Mouse (Mus musculus) kidney, postnatal 25 days (tissue): Measurements from ENCODE around the gene Adamts4.
A peak's percentile ranks its signal among the peaks of the same experiment; 100 is the strongest.
"Not testable (repeated sequence)": the region's sequence is repeated elsewhere in the genome, so short reads cannot be mapped to it uniquely, and the experiment has no call there.

Experiments used
- DNase-seq, 2 experiments: peaks; one replicate each; pipeline ENCODE4 v3.0.0; 2021; ENCODE audit warnings: mixed read lengths in 2 of 2

Adamts4 gene

DNA sequence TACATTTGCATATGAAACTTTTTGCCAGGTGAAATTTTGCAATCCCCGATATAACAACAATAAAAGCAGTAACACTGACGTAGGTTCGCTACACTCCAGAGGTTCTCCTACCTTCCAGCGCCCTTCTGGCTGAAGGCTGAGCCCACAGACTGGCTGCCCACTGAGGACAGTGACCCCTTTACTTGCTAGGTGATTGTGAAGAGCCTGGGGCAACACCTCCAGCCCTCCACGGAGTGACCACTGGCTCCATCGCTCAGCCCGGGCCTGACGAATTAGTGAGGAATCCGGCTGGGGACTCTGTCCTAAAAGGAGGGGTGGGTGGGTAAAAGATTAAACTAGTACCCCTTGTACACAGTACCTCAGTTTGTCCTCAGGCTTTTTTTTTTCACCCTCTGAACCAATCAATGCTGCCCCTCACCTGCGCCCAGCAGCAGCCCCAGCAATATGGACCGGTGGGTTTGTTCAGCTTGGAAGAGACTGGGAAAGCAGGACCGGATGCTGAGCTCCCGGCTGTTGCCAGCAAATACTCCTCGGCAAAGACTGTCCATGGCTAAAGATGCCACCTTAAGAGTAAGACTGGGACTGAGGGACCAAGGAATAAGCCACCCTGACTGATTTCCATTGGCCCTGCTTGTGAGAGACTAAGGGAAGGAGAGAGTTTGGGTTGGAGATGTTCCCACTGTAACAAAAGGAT is 28.9 kb downstream of the Adamts4 start:
- no peak for DNase-seq

DNA sequence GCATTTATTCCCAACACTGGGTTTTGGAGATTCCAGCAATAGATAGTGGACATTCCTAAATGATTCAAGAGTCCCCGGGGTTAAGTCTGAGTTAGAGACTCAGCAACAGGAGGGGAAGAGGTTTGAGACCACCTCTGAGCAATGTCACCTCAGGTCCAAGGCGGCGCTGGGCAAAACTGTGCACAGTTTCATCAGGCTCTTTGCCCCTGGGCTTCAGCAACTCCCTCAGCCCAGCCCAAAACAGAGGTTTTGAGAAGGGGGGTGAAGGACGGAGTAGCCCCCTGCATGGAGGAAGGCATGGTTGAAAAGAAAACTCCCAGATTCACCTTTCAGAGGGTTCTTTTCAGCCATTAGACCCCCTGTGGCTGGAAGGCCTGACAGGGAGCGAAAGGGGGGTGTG is 29.5 kb downstream of the Adamts4 start:
- peak in 1 of 2 experiments; percentile 23 for DNase-seq

DNA sequence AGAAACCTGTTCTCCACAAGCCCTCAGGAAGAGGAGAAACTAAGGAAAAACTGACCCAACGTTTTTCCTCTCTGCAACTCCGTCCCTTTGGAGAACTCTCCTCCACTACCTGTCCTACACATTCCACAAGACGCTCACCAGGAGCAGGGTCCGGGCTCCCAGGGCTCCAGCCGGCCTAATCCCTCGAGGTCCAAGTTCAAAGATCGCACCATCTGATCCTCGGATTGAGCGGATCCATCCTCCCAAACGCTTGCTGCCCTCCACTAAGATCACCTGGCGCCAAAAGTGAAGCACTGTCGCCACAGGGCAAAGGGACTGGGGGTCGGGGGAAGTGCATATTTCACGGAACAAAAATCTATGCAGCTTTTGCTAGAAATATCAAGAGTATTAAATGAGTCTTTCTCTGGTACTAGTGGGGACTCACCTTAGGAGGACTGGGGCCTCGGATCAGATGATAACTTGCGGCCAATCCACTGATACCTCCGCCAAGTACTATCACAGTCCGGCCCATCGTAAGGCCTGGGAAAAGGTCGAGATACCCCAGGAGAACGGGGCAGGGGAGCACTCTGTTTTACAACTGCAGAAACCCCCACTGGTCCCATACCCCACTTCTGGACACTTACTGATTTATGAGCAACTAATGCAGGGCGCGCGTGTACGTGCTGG is 30.2 kb downstream of the Adamts4 start:
- peak; percentile 55 to 77 for DNase-seq

DNA sequence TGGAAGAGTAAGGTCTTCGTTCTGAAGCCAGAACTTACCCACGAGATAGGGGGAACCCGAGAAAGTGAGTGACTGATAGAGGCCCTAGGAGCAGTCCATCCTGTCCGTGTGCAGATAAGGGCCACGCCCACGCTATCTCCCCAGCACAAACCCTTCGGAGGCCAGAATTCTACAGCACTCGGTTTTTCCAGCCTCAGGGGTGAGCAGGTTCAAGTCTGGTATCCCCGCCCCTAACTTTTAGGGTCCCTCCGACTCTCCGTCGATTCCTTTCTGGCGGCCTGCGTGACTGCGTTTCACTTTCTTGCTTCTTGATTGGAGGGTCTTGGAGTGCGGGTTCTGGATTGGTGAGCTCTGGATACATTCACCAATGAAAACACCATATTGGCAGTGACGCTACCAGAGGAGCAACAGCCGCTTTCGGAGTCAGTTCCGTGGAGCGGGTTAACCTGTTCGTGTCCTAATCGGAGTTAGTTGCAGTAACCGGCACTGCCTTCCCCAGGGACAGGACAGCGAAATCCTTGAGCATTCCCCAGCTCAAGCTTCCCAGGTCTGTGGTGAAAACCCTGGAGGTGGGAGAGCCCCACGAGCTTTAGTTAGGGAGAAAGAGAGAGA is 30.8 kb downstream of the Adamts4 start, which contains the start of gene Ppox:
Gene Ppox, minus strand, starts transcription at position 271 of the 612 bp plus-strand sequence.
- peak; percentile 92 to 97 for DNase-seq

DNA sequence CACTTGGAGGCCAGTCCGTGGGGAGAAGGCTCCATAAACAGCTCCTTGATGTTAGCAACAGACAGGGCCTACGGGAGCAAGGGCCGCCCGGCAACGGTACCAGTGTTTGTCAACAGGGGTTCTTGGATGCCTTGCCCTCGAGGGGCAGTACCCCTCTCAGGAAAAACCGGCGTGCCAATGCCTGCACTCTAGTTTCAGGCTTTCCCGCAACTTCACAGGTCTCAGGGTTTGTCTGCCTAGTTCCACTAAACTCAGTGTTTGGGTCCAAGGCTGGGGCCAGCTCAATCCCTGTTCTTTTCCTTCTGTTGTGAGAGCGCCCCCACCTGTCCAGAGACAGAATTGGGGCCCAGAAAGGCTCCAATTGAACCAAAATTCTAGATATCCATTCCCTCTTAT is 31.3 kb downstream of the Adamts4 start:
- peak; percentile 85 to 91 for DNase-seq

DNA sequence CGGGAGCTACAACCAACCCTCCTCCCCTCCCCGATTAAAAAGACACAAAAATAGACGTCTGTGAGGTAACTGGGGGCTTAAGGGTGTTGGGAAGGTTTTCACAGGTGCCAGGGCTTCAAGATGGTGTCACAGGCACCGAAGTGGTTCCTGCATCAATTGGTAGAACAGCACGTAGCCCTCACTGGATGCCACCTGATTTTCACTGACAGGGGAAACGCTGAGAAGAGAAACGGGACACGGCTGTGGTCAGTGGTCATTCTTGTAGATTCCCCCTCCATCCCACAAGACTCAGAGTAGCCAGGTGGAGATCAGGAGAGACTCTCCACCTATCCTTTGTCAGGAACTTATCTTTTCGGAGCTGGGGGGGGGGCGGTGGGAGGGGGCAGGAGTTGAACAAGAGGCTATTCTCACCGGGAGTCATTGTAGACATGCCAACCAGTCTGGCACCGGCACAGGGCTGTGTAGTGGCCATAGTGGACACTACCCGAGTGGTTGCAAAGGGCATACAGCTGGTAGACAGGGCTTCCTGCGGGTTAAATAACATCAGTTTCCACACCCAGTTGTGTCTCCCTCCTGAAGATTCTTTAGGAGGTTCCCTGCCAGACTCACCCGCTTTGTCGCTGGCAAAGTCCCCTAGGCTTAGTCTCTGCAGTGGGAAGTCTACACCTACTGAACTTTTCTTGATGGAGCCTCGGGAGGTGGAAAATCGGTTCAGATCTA is 32.0 kb downstream of the Adamts4 start:
- no peak for DNase-seq

DNA sequence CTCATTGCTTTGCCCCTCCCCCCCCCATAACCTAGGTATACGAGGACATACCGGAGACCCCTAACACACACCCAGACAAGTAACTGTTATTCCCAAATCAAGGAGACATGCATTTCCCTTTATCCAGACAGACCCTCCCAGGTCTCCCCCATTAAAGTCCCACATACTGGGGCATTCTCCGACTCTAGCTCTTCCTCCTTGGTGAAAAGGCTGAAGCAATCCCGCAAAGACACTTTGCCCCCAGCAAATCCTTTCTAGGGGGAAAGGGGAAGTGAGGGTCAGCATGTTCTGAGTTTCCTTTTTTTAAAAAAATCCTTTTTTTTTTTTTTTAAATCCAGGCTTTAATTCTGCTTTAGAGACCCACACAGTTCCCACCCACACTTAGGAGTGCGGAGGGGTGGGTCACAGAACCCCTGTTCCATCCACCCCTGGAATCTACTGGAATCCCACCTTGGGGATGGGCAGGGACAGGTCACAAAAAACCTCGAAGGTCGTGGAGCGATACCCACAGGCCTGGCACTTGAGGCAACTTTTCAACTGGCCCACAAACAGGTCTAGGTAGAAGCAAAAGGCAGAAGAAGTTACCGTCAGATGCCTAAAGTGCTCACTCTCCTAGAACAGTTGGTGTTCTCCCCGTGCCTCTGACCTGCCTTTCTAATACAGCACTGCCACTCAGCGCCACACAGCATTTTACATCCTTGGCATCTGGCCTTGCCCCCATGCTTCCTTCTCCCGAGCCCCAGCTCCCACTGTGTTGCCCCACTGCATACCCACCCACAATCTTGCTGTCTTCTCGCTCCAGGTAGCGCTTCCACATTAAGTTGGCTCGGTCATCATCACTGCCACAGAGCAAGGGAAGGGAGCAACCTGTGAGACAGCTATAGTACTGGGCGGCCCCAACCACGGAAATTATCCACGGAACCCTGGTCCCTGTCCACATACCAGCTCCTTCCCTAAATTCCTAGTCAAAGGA is 33.3 kb downstream of the Adamts4 start:
- DNase-seq, result no peak

DNA sequence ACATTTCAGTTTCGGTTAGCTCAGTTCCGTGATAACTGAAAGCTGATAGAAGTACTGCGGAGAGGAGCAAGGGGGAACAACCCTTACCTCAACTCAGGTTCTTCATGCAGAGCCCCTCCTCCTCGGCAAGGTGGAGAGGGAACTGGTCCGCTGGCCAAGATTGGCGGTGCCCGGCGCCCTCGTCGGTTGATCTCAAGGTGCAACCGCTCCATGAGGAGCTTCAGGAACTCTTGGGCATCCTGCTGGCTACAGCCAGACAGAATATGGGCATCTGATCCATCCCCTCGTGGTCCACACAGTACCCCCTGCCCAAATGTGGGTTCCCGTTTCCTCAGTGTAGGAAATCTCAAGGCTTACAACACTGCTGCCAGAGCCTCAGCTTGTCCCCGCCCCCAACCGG is 34.3 kb downstream of the Adamts4 start:
- DNase-seq, result no peak

DNA sequence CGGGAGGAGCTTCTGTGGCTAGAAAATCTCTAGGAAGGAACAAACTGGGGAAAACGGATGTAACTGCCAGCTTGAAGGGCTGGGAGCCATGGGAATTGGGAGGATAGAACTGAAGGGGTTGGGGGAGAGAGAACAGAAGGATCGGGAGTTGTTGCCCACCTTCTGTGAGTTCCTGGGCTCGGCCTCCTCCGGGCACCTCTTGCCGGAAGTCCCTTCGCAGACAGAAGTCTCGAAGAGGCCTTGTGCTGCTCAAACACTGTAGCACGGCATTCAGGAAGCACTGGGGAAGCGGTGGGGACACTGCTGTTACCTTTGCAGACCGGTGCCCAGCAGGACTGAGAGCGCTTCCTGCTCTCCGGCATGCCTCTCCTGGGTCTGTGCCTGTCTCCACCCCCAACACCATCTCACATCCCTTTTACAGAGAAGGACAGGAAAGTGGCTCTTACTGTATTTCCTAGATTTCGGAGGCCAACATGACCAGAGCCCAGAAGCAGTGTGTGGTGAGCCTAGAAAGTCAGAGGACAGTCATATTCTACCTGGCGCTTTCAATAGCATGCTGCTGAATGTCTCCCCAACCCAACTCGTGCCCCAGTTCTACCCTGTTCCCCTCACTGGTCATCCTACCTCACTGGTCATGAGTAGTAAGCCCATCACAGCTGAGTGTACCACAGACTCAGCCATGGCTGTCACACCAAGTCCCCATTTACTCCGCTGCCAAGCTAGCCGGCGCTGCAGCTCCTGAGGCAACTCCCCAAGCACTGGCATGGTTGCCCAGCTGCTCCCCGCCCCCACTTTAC is 35.1 kb downstream of the Adamts4 start:
- DNase-seq, result peak in 1 of 2 experiments; percentile 46

DNA sequence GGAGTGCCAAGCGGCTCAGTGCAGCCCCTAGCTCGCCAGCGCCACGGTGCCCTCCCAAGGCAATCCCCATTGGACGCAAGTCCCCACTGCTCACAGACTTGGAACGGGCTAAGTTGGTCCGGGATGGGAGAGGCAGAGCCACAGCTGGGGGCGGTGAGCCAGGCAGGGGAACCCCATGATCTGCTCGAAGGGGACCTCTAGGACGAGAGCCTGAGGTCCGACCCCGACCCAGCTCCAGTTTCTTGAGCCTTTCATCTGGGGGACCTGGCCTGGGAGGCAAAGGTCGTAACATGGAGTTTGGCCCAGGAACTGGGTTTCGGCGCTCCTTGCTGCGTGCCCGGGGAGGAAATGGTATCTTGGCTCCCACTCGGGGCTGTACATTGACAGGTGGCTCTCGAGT is 36.3 kb downstream of the Adamts4 start:
- DNase-seq, result peak in 1 of 2 experiments; percentile 49

DNA sequence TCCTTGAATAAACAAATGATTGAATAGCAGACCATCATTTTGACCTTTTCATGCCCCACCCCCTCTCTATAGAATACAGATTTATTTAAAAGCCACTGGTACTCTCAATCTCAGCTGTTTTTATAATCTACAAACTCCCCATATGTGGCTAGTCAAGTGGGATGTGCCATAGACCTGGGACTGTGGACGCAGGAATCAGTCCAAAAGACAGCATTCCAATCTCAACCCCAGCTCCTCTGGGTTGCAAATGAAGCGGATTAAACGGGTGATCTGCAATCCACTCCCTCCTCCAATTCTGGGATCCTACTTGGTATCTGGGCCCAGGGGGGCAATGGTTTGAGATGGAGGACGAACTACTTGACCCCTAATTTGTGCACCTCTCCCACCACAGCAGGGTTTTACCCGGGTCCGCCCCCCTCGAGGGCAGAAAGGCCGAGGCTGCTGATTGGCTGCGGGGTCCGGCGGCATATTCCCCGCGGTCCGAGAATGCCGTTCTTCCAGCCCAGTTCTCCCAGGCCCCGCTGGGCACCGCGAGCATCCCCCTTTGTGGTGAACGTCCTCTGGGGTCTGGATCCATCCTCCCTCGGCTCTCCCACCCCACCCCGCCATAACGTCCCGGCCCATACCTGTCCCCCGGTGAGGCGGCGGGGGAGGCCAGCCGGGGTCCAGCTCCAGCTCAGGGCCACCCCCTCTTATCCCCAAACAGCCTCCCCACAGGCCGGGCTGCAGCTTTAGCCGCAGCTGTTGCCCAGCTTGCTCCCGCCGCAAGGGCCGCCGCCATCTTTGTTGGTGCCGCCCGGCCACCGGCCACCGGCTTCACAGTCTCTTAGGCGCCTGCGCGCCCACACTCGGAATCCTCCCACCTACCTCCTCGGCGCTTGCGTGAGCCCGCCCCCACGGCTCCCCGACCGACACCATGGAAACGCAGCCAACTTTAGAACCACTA is 37.2 kb downstream of the Adamts4 start, which contains the start of gene Usp21:
Gene Usp21, minus strand, starts transcription at position 856 of the 946 bp plus-strand sequence.
- DNase-seq, result peak; percentile 95 to 98

DNA sequence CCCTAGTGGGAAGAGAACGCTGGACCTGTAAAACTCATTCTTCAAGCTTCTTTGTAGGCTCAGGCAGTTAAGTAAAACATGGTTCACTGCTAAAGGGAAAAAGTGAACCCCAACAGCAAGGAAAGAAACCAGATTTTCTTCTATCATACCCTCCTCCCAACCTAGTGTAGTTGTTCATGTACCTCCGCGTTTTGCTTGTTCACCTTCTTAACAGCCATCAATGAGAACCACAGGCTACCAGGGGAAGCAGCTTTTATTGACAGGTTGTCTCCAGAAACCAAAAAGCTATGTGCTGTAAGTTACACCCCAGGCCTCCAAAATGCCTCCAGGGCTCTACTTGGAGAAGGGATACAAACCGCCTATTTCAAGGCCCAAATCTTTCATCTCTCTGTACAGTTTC is 38.1 kb downstream of the Adamts4 start:
- DNase-seq, result no peak

DNA sequence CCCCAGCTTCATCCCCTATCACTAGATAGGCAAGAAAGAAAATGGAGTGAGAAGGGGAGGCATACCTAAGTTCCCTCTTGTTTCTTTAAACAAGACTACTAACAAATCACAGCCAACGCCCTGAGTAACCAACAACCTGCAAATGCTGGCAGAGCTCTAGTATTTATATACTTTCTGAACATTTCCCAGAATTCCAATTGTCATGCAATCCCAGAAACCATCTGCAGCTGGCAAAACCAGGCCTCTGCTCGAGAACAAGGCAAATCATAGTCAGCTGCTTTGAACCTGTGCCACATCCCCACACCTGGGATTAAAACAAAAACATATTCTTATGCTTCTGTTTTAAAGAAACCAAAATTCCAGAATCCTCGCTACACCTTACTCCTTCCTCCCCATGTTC is 43.1 kb downstream of the Adamts4 start:
- no peak for DNase-seq

DNA sequence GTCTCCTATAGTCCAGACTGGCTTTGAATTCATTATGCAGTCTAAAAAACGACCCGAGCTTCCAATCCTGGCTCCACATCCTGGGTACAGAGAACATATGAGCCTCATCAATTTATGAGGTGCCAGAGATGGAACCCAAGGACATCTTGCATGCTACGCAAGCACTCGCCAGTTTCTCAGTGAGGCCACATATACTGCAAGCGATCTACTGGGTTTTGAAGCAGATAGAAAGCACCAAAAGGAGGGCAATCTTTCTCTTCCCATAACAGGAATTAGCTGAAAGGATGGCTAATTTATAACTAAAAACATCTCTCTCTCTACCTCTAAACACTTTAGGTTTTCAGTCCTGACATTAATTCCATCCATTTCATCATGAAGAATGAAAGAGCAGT is 43.7 kb downstream of the Adamts4 start:
- no peak for DNase-seq

DNA sequence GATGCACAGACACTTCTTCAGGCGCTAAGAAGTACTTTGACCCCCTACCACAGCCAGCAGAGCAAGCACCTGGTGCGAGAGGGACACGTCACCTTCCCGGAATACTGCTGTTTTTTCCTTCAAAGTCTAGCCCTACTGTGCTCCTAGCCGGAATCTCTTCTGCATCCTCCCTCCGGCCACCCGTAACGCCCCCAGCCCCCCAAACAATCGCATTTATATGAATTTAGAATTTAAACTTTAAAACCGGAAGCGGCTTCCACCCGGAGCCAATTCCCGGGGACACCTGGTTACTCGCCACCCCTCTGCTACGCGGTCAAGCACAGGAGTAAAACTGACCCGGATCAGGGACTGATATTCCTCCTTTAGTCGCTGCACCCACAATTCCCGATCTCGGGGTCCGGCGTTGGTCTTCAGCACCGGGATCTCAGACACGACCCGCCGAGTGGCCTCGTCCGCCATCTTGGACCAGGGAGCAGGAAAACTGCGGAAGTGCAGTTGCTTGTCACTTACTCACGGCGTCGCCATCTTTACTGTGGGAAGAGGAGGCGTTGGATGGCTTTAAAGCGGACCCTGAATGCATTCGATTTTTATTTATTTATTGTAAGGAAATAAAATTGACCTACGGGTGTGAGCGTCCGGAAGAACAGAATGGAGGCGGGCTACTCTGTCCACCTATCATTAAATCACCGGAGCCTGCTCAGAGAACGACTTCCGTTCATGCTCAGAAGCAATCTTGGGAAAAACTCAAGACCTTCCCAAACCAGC is 44.3 kb downstream of the Adamts4 start, which contains the start of gene Ufc1:
Gene Ufc1, minus strand, starts transcription at position 727 of the 765 bp plus-strand sequence.
- peak; percentile 87 to 93 for DNase-seq

DNA sequence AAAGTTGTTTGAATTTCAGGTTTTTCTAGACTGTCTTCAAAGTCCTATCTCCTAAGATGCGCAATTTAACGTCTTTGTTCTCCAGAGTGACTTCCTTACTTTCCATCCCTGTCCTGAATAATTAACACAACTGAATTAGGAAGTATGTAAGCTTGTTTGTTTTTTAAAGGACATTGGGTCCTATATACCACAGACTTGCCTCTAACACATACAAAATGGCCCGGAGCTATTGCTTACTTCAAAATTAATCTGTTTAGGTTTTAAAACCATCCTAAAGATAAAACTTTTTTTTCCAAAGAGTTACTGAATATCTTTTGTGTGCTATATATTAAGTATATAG is 44.8 kb downstream of the Adamts4 start:
- DNase-seq, result no peak

DNA sequence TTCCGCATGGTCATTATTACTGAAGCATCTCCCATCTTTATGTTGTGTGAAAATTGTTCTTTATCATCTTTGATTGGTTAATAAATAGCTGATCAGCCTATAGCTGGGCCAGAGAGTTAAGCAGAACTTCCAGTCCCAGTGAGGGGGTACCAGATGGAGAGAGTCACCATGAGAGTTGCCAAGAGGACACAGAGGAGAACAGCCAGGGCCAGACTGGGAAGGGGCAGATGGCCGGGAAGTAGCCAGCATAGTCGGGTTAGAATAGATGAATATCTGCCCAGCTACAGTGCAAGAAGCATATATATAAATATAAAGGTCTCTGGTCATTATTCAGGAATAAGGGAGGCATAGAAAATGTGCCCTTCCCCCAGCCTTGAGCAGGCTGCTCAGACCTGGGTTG is 48.0 kb downstream of the Adamts4 start:
- DNase-seq, result no peak

DNA sequence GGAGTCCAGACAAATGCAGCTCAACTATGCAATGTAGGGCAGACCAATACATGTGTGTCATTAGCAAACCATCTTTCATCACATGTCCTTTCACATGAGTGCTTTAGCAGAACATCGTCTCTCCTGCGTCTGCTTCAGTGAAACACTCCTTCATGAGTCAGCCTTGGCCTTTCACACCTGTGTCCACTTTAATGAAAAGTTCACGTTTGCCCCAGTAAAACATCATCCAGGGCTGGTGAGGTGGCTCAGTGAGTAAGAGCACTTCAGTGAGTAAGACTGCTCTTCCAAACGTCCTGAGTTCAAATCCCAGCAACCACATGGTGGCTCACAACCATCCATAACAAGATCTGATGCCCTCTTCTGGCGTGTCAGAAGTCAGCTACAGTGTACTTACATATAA is 55.9 kb downstream of the Adamts4 start:
- not testable (repeated sequence) for DNase-seq

DNA sequence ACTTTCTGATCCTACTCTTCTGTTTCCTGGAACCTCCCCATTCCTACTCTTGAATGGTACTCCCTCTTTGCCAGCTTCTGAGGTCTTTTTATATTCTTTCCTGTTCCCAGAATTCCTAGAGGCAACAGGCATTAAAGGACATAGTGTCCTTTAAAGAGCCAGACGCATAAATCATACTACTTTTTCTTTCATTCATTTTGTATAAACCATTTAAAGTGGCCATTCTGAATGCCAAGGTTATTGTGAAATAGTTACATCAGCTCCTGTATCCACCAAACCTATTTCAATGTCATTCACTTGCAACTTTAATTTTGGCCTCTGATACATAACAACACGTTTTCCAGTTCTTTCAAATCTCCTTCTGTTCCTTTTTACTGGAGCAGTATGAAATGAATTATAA is 59.1 kb downstream of the Adamts4 start:
- DNase-seq, result no peak
